Mouse (Mus musculus): ENCODE results near the gene Scd1. TPM values are rescaled to one million over a fixed set of nuclear protein-coding genes. Genes with fewer than 3 reads are reported as not detected.

The Scd1 gene
- polyA plus RNA-seq, 1 experiment: 114 TPM

DNA sequence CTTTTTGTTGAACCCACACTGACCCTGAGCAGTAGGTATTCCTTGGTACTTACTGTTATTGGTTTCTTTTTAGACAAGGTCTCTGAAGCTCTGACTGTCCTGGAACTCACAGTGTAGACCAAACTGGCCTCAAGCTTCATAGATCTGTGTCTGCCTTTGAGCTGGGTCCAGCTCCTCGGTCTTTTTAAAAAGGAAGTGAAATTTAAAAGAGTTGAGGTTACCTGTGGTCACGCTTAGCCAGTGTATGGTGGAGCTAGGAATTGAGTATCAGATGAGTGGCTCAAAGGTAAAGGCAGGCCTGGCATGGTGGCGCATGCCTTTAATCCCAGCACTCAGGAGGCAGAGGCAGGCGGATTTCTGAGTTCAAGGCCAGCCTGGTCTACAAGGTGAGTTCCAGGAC, 916 bp upstream of the Scd1 start:
- TF ChIP-seq POLR2A (IDR thresholded peaks at IDR 0.05; ENCODE audit: insufficient read depth, low read length): no peak
- TF ChIP-seq CTCF (IDR thresholded peaks at IDR 0.05; ENCODE audit: low read depth, low read length): no peak
- TF ChIP-seq EP300 (IDR thresholded peaks at IDR 0.05; ENCODE audit: insufficient read depth, low read depth, low read length): no peak
- Histone ChIP-seq H3K9ac (ENCODE audit: low read depth, poor library complexity, severe bottlenecking) (peak overlapping the region; percentile 24), H3K27ac (ENCODE audit: insufficient read depth, low read length) (peak overlapping the region; percentile 98), H3K4me1 (ENCODE audit: control insufficient read depth, insufficient read depth, low read length) (no peaks in the 10 kb centered on the region), H3K27me3 (ENCODE audit: control insufficient read depth, insufficient read depth, low read length, poor library complexity, severe bottlenecking) (no peaks in the 10 kb centered on the region), H3K36me3 (ENCODE audit: control insufficient read depth, insufficient read depth, low read length, poor library complexity, severe bottlenecking) (peaks cover 11% of the 10 kb centered on the region), H3K4me3 (ENCODE audit: low read depth, low read length) (peak overlapping the region; percentile 63), H3K9me3 (replicated peaks; ENCODE audit: control insufficient read depth, insufficient read depth, low read length, poor library complexity, severe bottlenecking) (no peaks in the 10 kb centered on the region)

DNA sequence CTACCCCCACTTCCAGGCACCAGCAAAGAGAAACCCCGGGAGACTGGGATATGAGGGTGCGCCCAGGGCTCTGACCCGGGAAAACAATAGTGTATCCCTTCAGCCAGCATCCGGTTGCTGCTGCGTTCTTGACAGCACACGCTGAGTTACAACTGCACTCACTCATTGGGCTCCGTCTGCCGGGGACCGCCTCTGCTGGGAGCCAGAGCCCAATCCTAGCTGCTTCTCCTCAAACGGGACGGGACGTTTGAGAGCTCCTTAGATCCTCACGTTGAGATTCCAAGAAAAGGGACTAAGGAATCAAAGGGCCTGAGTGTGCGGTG, 505 bp upstream of the Scd1 start:
- no peaks in the 10 kb centered on the region for H3K27me3 ChIP-seq (ENCODE audit: control insufficient read depth, insufficient read depth, low read length, poor library complexity, severe bottlenecking)
- H3K9ac ChIP-seq (ENCODE audit: low read depth, poor library complexity, severe bottlenecking): peak overlapping the region; percentile 24
- H3K4me1 ChIP-seq (ENCODE audit: control insufficient read depth, insufficient read depth, low read length): no peaks in the 10 kb centered on the region
- H3K36me3 ChIP-seq (ENCODE audit: control insufficient read depth, insufficient read depth, low read length, poor library complexity, severe bottlenecking): peaks cover 14% of the 10 kb centered on the region
- TF ChIP-seq POLR2A (IDR thresholded peaks at IDR 0.05; ENCODE audit: insufficient read depth, low read length) (peak; percentile 12), CTCF (IDR thresholded peaks at IDR 0.05; ENCODE audit: low read depth, low read length) (no peak), EP300 (IDR thresholded peaks at IDR 0.05; ENCODE audit: insufficient read depth, low read depth, low read length) (peak; percentile 70)
- peak overlapping the region; percentile 98 for H3K27ac ChIP-seq (ENCODE audit: insufficient read depth, low read length)
- peak overlapping the region; percentile 63 for H3K4me3 ChIP-seq (ENCODE audit: low read depth, low read length)
- H3K9me3 ChIP-seq (replicated peaks; ENCODE audit: control insufficient read depth, insufficient read depth, low read length, poor library complexity, severe bottlenecking): no peaks in the 10 kb centered on the region

DNA sequence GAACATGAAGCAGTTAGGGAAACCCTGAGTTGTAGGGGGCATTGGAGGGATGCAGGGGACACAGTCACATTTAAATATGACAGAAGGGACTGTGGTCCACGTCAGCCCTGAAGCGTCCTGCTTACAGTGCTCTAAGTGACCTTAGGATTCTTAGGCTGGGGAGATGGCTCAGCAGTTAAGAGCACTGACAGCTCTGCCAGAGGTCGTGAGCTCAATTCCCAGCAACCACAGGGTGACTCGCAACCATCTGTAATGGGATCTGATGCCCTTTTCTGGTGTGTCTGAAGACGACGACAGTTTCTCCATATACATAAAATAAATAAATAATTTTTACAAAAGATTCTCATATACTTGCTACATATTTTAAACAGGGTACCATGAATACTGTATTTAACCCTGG, 4.1 kb downstream of the Scd1 start:
- no peaks in the 10 kb centered on the region for H3K4me1 ChIP-seq (ENCODE audit: control insufficient read depth, insufficient read depth, low read length)
- no peaks in the 10 kb centered on the region for H3K27me3 ChIP-seq (ENCODE audit: control insufficient read depth, insufficient read depth, low read length, poor library complexity, severe bottlenecking)
- H3K36me3 ChIP-seq (ENCODE audit: control insufficient read depth, insufficient read depth, low read length, poor library complexity, severe bottlenecking): peaks cover 49% of the 10 kb centered on the region
- no peaks in the 10 kb centered on the region for H3K9me3 ChIP-seq (replicated peaks; ENCODE audit: control insufficient read depth, insufficient read depth, low read length, poor library complexity, severe bottlenecking)
- no peak for TF ChIP-seq CTCF (IDR thresholded peaks at IDR 0.05; ENCODE audit: low read depth, low read length)
- no peak overlapping the region for H3K9ac ChIP-seq (ENCODE audit: low read depth, poor library complexity, severe bottlenecking)
- no peak overlapping the region for H3K27ac ChIP-seq (ENCODE audit: insufficient read depth, low read length)
- no peak overlapping the region for H3K4me3 ChIP-seq (ENCODE audit: low read depth, low read length)

DNA sequence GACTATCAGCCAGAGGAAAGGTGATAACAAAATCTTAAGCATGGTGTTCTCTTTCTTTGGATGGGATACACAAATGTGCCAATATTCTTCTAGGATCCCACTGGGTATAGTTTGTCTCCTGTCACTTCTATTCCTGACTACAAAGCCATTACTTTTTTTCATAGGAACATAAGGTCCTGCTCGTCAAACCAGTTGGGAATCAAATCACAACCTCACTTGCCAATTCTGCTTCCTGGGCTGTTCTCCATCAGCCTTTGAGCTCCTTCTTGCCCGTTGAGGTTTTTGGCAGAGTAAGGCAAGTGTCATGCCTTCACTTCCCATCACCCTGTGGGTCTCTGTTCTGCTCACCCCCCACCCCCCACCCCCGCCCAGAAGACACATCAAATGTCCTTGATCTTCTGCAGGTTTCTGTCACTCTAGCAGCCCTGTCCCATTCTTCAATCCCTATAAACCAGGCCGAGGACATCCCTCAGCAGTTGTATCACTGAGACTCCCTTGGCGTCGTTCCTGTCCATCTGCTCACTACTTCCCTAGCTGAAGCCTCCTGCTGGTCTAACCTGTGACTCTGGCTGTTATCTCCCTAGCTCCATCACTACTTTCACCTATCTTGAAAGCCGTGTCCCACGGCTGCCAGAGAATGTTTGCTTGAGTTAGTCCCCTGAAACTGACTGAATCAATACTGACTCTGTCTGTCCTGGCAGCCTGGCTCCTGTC, 7.0 kb downstream of the Scd1 start:
- Histone ChIP-seq H3K4me1 (ENCODE audit: control insufficient read depth, insufficient read depth, low read length) (no peaks in the 10 kb centered on the region), H3K36me3 (ENCODE audit: control insufficient read depth, insufficient read depth, low read length, poor library complexity, severe bottlenecking) (peaks cover 68% of the 10 kb centered on the region), H3K27ac (ENCODE audit: insufficient read depth, low read length) (no peak overlapping the region), H3K9ac (ENCODE audit: low read depth, poor library complexity, severe bottlenecking) (no peak overlapping the region), H3K9me3 (replicated peaks; ENCODE audit: control insufficient read depth, insufficient read depth, low read length, poor library complexity, severe bottlenecking) (no peaks in the 10 kb centered on the region), H3K4me3 (ENCODE audit: low read depth, low read length) (no peak overlapping the region), H3K27me3 (ENCODE audit: control insufficient read depth, insufficient read depth, low read length, poor library complexity, severe bottlenecking) (no peaks in the 10 kb centered on the region)
- TF ChIP-seq POLR2A (IDR thresholded peaks at IDR 0.05; ENCODE audit: insufficient read depth, low read length): no peak
- TF ChIP-seq CTCF (IDR thresholded peaks at IDR 0.05; ENCODE audit: low read depth, low read length): no peak
- no peak for TF ChIP-seq EP300 (IDR thresholded peaks at IDR 0.05; ENCODE audit: insufficient read depth, low read depth, low read length)

GRCm38 (mm10) chr19:44400076-44400475, 7.6 kb downstream of the Scd1 start:
- Histone ChIP-seq H3K27ac (ENCODE audit: insufficient read depth, low read length) (no peak overlapping the region), H3K4me1 (ENCODE audit: control insufficient read depth, insufficient read depth, low read length) (no peaks in the 10 kb centered on the region), H3K36me3 (ENCODE audit: control insufficient read depth, insufficient read depth, low read length, poor library complexity, severe bottlenecking) (peaks cover 65% of the 10 kb centered on the region), H3K27me3 (ENCODE audit: control insufficient read depth, insufficient read depth, low read length, poor library complexity, severe bottlenecking) (no peaks in the 10 kb centered on the region), H3K9ac (ENCODE audit: low read depth, poor library complexity, severe bottlenecking) (no peak overlapping the region), H3K4me3 (ENCODE audit: low read depth, low read length) (no peak overlapping the region), H3K9me3 (replicated peaks; ENCODE audit: control insufficient read depth, insufficient read depth, low read length, poor library complexity, severe bottlenecking) (no peaks in the 10 kb centered on the region)
- TF ChIP-seq POLR2A (IDR thresholded peaks at IDR 0.05; ENCODE audit: insufficient read depth, low read length) (no peak), EP300 (IDR thresholded peaks at IDR 0.05; ENCODE audit: insufficient read depth, low read depth, low read length) (no peak), CTCF (IDR thresholded peaks at IDR 0.05; ENCODE audit: low read depth, low read length) (no peak)

DNA sequence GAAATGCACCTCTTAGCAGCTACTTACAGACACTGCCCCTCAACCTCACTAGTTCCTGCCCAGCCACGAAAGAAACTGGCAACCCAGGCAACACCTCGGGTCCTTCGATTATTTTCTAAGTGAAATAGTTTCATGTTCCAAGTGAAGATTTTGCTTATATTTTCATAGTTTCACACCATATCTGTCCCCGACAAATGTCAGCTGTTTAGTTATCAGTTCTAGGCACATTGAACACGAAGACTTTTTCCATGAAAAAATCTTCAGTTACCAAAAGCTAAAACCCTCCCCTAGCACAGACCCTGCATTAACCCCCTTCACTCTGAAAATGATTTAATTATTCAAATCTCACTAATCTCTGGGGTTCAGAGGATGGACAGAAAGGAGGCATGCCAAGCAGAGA, 10.9 kb downstream of the Scd1 start:
- no peaks in the 10 kb centered on the region for H3K9me3 ChIP-seq (replicated peaks; ENCODE audit: control insufficient read depth, insufficient read depth, low read length, poor library complexity, severe bottlenecking)
- H3K36me3 ChIP-seq (ENCODE audit: control insufficient read depth, insufficient read depth, low read length, poor library complexity, severe bottlenecking): peaks cover 48% of the 10 kb centered on the region
- H3K9ac ChIP-seq (ENCODE audit: low read depth, poor library complexity, severe bottlenecking): no peak overlapping the region
- H3K4me3 ChIP-seq (ENCODE audit: low read depth, low read length): no peak overlapping the region
- H3K4me1 ChIP-seq (ENCODE audit: control insufficient read depth, insufficient read depth, low read length): no peaks in the 10 kb centered on the region
- no peak overlapping the region for H3K27ac ChIP-seq (ENCODE audit: insufficient read depth, low read length)
- TF ChIP-seq EP300 (IDR thresholded peaks at IDR 0.05; ENCODE audit: insufficient read depth, low read depth, low read length) (no peak), POLR2A (IDR thresholded peaks at IDR 0.05; ENCODE audit: insufficient read depth, low read length) (no peak), CTCF (IDR thresholded peaks at IDR 0.05; ENCODE audit: low read depth, low read length) (no peak)
- H3K27me3 ChIP-seq (ENCODE audit: control insufficient read depth, insufficient read depth, low read length, poor library complexity, severe bottlenecking): no peaks in the 10 kb centered on the region

All from ES-Bruce4 (cell line).